Mouse (Mus musculus) c-Kit-positive CD71-positive TER-119-positive erythroid progenitor cells, embryonic 14.5 days (primary cell): ENCODE results near the gene Ano1.

Experiments
- DNase-seq: peaks from one replicate; pipeline ENCODE4 v3.0.0-alpha.2; 2013; ENCODE audit warnings: low spot score

The Ano1 gene

GRCm38 (mm10) chr7:144696764-144697704, 54.7 kb downstream of the Ano1 start:
- peak; percentile 65 for DNase-seq

GRCm38 (mm10) chr7:144689855-144690254, 61.9 kb downstream of the Ano1 start:
- DNase-seq, result no peak

- DNase-seq, result no peak
These were observed 62.6 kb downstream of the Ano1 start for GRCm38 (mm10) chr7:144689136-144689535.

GRCm38 (mm10) chr7:144687663-144688381, 64.0 kb downstream of the Ano1 start:
- no peak for DNase-seq

- DNase-seq, result no peak
These were observed 66.8 kb downstream of the Ano1 start for GRCm38 (mm10) chr7:144684947-144685346.

- no peak for DNase-seq
These were observed 67.3 kb downstream of the Ano1 start for GRCm38 (mm10) chr7:144684467-144684866.

GRCm38 (mm10) chr7:144680096-144680495, 71.7 kb downstream of the Ano1 start:
- DNase-seq, result no peak

GRCm38 (mm10) chr7:144678241-144679030, 73.3 kb downstream of the Ano1 start:
- no peak for DNase-seq

- DNase-seq, result no peak
These were observed 74.3 kb downstream of the Ano1 start for GRCm38 (mm10) chr7:144677341-144678086.

GRCm38 (mm10) chr7:144675632-144676031, 76.1 kb downstream of the Ano1 start:
- no peak for DNase-seq

GRCm38 (mm10) chr7:144669895-144670294, 81.9 kb downstream of the Ano1 start:
- no peak for DNase-seq

GRCm38 (mm10) chr7:144668603-144669278, 83.0 kb downstream of the Ano1 start:
- DNase-seq, result no peak

- no peak for DNase-seq
These were observed 84.7 kb downstream of the Ano1 start for GRCm38 (mm10) chr7:144667091-144667490.

- no peak for DNase-seq
These were observed 86.2 kb downstream of the Ano1 start for GRCm38 (mm10) chr7:144665585-144665984.

GRCm38 (mm10) chr7:144663566-144663965, 88.2 kb downstream of the Ano1 start:
- DNase-seq, result no peak

- DNase-seq, result no peak
These were observed 95.4 kb downstream of the Ano1 start for GRCm38 (mm10) chr7:144656261-144656967.

- no peak for DNase-seq
These were observed 97.9 kb downstream of the Ano1 start for GRCm38 (mm10) chr7:144653681-144654425.

- no peak for DNase-seq
These were observed 104.2 kb downstream of the Ano1 start for GRCm38 (mm10) chr7:144647547-144647946.

- no peak for DNase-seq
These were observed 111.0 kb downstream of the Ano1 start for GRCm38 (mm10) chr7:144640817-144641216.

GRCm38 (mm10) chr7:144636000-144636399, 115.8 kb downstream of the Ano1 start:
- no peak for DNase-seq
